Mouse (Mus musculus): Measurements from ENCODE around the gene Taf10. TPM values are rescaled to one million over a fixed set of nuclear protein-coding genes. Genes with fewer than 3 reads are reported as not detected.
"Not testable (repeated sequence)": the region's sequence is repeated elsewhere in the genome, so short reads cannot be mapped to it uniquely, and the experiment has no call there.

Gene Taf10
- total and polyA plus RNA-seq, 3 experiments, result 231 to 639 (median 239) TPM

DNA sequence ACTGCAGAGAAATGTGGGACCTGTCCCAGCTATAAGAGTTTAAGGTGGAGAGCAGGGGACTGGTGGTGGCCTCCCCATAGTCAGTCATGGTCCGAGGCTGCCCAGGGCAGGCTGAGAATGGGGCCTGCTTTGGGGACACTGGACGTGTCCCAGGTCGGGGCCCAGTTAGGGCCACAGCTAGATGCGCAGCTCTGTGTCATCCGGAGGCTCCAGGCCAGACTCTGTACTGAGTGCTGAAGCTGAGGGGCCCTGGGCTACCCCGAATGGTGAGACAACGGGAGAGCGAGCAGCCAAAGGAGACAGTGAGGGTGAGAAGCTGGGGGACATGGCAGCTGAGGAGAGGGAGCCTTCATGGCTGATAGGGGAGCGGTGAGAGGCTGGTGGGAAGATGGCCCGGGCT is 9.1 kb upstream of the Taf10 start:
- DNase-seq, result no peak

DNA sequence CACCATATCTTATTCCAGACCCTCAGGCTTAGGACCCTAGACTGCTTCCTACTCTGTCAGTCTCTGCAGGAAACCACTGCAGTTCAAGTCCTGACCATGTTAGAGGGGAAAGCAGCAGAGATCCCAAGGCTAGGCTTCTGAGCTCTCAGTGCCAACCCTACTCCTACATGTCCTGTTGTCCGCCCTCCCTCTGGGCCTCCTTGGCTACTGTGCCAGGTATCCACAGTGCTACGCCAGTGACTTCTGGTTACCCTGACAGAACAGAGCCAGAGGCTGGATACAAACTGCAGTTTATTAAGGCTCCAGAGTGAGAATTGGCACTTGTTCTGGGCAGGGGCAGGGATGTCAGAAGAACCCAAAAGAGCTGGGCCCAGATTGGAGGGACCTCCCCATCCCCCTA is 8.6 kb upstream of the Taf10 start:
- DNase-seq, result no peak

DNA sequence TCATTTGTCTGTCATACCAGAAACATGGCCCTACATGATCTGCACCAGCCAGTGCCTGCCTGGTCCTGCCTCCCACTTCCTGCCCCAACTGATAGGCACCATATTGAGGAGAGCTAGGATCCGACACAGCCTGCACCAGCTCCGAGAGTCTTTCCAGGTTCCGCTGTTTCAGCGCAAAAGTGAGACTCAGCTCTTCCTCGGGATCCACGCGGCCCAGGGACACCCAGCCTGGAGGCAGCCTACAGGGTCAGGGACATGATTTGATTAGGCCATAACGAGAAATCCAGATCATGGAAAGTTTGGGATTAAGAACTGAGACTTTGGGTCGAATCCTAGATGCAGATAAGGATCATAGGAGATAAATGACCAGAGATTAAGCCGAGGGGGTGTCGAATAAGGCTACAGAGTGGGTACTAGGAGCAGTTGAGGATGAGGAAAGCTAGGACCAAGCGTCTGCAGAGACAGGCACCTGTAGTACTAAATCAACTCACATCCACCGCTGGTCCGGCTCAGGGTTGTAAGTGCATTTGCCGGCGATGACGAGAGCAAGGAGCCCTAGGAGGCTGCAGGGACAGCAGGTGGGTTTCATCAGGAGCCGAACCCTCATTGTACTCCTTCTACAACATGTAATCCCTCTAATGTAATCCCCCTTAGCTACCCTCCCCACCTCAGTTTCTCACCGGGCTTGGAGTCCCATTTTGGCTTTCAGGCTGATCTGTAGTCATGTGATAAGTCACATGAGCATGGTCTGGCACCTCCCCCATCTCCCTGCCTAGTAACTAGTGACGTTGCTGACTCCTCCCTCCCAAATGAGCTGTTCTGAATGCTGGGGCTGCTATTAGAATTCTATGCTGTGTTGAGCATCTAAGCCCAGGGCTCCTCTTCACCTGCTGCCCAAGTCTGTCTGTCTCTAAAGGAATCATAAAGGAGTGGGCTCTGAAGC is 7.6 kb upstream of the Taf10 start, which contains the start of gene Tpp1:
TSS of gene Tpp1 (minus strand) at position 745 of the 943 bp plus-strand sequence.
- DNase-seq, result peak; percentile 95

DNA sequence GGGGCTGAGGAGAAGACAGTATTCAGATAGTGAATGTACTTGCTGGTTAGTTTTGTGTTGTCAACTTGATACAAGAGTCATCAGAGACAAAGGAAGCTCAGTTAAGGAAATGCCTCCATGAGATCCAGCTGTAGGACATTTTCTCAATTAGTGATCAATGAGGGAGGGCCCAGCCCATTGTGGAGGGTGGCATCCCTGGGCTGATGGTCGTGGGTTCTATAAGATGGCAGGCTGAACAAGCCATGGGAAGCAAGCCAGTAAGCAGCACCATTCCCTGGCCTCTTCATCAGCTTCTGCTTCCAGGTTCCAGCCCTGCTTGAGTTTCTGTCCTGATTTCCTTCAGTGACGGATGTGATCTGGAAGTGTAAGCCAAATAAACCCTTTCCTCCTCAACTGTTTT is 3.6 kb upstream of the Taf10 start:
- no peak for DNase-seq

DNA sequence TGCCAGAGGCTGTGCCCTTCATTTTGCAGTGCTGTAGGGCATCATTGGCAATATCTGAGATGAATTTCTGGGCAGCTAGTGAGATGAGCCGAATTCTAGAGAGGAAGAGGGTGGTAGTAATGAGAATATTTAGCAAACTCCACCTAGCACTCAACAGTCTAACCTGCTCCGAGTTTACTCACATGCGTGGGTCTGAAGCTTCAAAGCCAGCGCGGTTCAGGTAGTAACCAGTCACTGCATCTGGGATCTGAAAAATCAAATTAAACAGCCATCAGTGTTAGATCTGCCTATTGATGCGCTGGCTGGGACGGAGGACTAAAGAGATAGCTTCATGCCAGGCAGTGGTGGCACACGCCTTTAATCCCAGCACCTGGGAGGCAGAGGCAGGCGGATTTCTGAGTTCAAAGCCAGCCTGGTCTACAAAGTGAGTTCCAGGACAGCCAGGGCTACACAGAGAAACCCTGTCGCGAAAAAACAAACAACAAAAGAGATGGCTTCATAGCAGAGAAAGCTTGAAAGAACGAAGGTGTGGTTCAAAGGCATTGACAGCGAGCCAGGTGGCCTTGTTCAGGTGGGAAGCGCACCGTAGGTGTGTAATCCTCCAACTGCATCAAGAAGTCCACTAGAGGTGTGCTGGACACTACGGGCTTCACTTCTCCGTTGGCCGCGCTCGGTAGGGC is 775 bp downstream of the Taf10 start:
- DNase-seq, result not testable (repeated sequence)

DNA sequence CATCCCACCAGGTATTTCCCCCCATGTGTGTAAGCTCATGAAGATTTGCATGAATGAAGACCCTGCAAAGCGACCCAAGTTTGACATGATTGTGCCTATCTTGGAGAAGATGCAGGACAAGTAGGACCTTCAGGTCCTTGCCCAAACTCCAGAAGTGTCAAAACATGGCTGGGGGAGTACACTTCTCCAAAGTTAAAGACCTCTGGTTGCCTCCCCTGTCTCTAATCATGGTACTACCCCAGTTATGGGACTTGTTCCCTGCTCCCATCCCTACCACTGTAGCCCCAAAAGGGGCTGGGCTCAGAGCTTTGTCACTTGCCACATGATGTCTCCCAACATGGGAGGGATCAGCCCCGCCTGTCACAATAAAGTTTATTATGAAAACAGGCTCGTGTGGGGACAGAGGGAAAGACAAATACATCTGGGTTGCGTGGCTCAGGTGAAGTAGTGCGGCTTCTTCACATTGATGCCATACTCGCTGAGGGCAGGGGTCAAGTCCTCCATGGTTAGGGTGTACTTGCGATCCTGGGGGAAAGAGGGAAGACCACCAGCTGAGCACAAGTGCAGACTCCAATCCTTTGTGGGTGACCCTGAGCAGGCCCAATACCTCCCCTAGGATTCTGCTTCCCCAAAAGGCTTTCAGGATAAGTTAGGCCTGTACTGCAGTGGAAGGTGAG is 1.5 kb downstream of the Taf10 start:
- DNase-seq, result not testable (repeated sequence)

DNA sequence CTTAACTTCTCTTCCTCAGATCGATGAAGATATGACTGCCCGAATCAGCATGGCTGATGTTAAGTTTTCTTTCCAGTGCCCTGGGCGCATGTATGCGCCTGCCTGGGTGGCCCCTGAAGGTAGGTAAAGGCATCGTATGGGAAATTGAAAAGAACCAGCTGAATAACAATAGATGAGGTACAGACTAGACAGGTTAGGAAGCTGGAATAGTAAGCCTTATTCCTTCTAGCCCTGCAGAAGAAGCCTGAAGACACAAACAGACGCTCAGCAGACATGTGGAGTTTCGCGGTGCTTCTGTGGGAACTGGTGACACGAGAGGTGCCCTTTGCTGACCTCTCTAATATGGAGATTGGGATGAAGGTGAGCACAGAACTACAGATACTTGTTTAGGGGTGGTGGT is 2.2 kb downstream of the Taf10 start:
- no peak for DNase-seq

DNA sequence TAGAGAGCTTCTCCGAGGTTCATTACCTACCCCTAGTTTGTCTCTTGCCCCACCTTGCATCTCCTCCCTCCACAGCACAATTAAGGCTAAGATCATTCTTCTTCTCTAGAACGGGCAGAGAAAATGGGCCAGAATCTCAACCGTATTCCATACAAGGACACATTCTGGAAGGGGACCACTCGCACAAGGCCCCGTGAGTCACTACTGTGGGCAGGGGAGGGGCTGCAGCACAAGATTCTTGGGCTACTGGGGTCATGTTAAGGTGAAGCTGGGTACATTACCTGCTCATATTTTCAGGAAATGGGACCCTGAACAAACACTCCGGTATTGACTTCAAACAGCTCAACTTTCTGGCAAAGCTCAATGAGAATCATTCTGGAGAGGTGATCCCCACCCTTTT is 3.3 kb downstream of the Taf10 start:
- DNase-seq, result no peak

DNA sequence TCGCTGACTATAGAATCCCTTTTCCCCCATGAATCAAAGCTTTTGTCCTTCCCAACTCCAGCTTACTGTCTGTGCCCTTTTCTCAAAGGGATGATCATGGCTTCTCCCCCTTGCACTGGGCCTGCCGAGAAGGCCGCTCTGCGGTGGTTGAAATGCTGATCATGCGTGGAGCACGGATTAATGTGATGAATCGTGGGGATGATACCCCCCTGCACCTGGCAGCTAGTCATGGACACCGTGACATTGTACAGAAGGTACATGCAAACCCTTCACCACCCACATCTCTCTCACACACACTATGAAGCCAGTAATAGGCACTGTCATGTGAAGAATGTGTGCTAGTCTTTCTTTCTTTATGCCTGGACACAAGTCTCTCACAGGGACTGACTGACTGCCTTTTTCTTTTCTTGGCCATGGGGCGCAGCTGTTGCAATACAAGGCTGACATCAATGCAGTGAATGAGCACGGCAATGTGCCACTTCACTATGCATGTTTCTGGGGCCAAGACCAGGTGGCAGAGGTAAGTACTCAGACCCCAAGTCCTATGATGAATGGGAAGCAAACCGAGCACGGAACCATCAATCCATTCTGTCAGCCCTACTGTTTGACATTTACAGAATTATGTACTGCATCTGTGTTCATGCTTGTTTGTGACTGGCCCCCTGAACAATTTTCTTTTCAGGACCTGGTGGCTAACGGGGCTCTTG is 3.9 kb downstream of the Taf10 start:
- DNase-seq, result no peak

DNA sequence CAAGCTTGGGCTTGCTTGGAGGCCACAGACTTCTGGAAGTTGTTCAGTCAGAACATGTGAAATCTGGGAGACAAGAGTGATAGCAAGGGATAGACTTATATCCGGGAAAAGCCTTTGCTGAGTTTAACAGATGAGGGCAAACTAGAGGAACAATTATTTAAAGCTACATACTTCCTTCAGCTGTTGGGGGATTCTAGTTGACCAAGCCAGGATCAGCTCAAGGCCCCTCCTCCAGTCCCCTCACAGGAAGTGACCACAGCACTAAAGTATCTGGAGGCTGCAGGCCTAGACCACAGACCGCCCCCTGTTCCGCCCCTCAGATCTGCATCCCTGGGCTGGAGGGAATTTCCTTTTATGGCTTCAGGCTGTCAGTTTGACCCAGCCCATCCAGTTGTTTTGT is 5.2 kb downstream of the Taf10 start:
- DNase-seq, result peak; percentile 78

DNA sequence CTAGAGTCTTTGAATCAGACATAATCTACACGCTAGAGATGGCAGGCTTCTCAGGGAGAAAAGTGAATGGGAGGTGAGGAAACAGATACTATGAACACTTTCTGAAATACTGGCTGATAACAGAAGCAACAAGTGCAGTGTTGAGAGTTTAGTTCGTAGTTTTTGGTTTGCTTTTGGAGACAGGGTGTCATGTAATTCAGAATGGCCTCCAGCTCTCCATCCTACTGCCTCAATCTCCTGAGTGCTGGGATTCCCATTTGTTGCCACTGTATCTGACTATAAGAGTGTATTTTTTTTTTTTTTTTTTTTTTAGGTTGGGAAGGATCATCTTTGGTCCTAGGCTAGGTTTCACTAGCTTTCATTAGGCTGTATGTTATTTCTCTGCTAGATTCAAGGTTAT is 5.9 kb downstream of the Taf10 start:
- no peak for DNase-seq

DNA sequence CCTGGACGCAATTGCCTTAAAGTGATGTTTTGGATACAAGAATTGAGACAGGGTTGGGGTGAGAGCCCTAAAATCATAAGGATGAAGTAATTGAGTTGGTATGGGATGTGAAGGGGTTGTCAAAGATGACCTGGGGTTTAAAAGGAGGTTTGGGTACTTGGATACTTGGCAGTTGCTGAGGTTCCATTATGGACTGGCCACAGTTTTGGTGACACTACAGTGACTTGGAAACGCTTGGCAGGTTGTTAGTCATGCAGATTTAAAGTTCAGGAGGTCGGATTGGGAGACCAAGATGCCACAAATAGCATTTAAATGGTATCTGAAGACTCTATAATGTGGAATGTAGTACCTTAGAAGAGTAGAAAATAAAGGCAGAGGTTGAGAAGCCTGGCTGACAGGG is 6.5 kb downstream of the Taf10 start:
- no peak for DNase-seq

DNA sequence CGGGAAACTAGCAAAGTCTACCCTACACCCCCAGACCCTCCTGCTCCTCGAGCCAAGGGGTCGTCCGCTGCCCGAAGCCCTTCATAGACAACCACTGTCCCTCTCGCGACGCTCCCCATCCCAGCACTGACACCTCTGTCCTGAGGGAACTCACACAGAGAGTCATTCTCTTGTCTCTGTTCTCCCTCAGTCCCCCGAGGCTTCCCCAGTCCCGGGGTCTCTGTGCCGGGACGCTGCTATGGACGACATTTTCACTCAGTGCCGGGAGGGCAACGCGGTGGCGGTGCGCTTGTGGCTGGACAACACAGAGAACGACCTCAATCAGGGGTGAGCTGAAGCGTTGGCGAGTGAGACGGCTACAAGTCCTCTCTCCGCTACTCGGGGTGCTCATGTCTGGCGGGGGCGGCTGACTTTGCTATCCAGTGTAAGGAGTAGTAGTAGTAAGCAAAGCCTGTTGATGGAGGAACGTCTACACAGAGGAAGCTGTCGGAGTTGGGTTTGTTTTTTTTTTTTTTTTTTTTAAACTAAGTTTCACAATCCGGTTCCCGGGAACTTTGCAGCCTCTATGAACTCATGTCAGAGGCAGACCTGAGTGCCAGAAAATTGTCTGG is 7.1 kb downstream of the Taf10 start, which contains the start of gene Rrp8:
TSS of gene Rrp8 (minus strand) at position 475 of the 611 bp plus-strand sequence.
- DNase-seq, result peak; percentile 70

DNA sequence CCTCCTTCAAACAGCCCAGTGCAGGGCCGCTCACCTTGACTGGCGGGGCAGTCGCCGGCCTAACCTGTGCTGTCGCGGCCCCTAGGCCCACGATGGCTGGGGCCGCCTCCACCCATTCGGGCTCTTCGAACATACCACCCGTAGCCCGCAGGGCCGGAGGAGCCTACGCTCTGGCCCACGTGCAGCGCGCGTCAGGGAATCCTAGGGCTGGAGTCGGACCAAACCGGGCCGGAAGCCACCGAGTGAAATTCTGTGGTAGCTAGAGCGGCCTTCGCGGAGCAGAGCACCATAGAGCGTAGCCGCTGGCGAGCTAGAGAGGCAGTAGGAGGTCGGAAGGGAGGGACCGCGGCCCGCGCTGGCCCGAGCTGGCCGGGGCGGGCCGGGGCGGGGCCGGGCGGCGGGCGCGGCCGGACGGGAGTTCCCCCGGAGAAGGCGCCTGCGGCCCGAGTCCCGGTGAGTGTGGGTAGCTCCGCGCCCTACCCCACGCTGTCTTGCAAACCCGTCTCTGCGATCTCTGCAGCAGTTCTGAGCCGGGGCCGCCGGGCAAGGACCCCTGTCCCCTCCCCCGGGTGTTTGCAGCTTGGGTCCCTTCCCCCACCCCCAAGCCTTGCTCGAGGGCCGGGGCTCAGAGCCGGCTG is 7.8 kb downstream of the Taf10 start, which contains the start of gene Ilk:
TSS of gene Ilk (plus strand) at position 329 of the 638 bp plus-strand sequence.
- peak; percentile 96 for DNase-seq

DNA sequence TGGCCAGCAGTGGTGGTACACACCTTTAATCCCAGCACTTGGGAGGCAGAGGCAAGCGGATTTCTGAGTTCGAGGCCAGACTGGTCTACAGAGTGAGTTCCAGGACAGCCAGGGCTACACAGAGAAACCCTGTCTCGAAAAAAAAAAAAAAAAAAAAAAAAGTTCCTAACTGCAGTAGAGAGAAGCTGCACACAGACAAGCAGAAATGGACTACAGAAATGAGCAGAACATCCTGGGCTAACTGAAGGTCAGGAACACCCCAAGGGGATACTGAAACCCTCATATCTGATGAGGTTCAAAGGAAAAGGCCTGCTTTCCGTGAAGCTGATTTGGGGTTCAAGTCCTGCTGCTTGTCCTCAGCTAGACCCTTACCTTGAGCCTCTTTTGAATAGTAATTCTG is 8.7 kb downstream of the Taf10 start:
- DNase-seq, result not testable (repeated sequence)

DNA sequence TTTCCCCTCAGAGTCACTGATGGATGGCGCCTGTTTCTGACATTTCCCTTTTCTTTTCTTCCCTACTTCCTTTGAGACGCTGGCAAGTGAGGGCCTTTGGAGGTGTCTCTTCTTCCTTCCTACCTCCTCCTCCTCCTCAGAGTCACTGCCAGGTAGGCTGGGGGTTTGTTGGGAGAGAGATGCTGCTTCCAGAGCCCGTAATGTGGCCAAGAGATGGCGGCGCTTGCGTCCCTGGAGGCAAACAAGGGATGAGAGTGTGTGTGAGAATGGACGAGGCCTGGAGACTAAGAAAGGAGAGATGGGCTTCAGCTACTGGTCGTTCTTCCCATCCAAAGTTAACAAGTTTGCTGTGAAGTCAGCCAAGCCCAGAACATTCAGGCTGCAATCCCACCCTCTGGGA is 9.3 kb downstream of the Taf10 start:
- DNase-seq, result no peak

DNA sequence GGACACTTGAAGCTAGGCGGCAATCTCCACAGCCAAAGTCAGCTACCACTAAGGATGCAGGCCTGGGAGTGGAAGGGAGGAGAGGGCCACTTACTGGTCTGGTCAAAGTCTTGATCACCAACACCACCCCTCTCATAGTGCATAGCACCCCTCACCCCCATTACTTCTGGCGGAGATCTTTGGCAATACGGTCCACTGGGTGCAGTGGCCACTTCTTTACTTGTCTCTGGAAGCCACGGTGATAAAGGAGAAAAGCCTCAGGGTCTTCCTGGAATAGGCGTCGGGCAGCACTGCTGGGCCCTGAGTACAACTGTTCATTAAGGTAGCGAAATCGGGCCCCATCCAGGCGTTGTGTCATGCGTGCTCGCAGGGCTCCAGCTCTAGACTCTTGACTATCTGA is 10.3 kb downstream of the Taf10 start:
- no peak for DNase-seq

DNA sequence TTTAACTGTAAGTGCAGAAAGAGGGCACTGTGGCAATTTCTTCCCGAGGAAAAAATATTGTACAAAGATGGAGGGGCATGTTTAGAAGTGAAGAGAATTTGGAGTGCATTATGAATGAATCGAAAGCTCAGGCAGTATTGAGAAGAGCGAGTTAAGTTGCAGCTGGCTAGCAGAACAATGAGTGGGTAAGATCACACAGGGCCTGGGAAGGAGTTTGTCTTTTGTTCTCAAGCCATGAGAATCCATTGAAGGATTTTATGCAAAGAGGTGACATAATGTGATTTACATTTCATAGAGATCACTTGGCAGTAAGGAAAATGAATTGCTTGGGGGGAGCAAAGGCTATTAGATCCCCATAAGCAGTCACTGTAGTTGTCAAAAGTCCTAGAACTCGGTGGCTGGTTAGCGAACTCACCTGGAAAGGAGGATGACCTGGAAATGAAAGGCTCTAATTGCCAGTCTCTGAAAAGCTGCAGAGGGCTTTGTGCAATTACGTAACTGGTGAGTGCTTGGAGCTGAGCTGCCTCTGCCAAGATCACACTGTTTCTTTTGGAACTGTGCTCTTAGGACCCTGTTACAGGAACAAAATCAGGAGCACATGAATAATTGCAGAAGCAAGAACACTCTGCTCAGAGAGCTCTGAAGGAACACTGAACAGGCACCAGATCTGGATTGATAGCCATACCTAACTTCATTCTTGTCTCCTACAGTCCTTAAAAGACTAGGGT is 15.3 kb downstream of the Taf10 start:
- DNase-seq, result no peak

DNA sequence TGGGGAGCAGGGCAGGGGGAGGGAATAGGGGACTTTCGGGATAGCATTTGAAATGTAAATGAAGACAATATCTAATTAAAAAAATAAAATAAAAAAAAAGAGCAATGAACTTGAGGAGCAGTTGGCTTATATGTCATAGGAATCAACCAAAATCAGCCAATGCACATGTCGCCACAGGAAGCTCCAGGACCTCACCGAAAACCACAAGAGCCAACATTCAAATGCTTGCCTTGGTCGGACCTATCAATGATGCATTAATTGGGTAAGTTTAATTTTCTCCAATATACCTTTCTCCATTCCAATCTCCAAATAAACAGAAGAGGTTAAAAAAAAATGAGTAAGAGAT is 17.2 kb downstream of the Taf10 start:
- DNase-seq, result no peak

Data from adrenal gland, adult 2 months (tissue).